Mouse (Mus musculus): Measurements from ENCODE around the gene Kctd3. TPM values are rescaled to one million over a fixed set of nuclear protein-coding genes. Genes with fewer than 3 reads are reported as not detected.
"Not testable (repeated sequence)": the region's sequence is repeated elsewhere in the genome, so short reads cannot be mapped to it uniquely, and the experiment has no call there.

Kctd3 gene
- total and polyA plus RNA-seq, 3 experiments = 26.8 to 42.3 TPM; not detected in 1

GRCm38 (mm10) chr1:189032817-189033216 is 25.2 kb upstream of the Kctd3 start:
- H3K79me2 ChIP-seq (ENCODE audit: control insufficient read depth, insufficient read depth, low read length, poor library complexity); H3K4me1 ChIP-seq (ENCODE audit: control insufficient read depth in 1 of 2, insufficient read depth in 2 of 2, low read length in 2 of 2); H3K4me3 ChIP-seq (ENCODE audit: control insufficient read depth in 1 of 2, insufficient read depth in 1 of 2, low read depth in 2 of 2, low read length in 2 of 2); H3K27me3 ChIP-seq (ENCODE audit: control insufficient read depth in 1 of 2, insufficient read depth in 2 of 2, low read length in 2 of 2); H3K9me3 ChIP-seq (replicated peaks; ENCODE audit: insufficient read depth, low read length); H3K36me3 ChIP-seq (ENCODE audit: control insufficient read depth in 1 of 2, insufficient read depth in 2 of 2, low read length in 2 of 2); H3K27ac ChIP-seq (ENCODE audit: control insufficient read depth, low read depth, low read length); H3K9ac ChIP-seq (ENCODE audit: control insufficient read depth, low read depth, low read length, poor library complexity, severe bottlenecking): not testable (repeated sequence)
- TF ChIP-seq MYC (IDR thresholded peaks at IDR 0.05; ENCODE audit: low read depth, low read length) (peak; percentile 81; the same call in 1 of the 2 replicates), MAX (IDR thresholded peaks at IDR 0.05; ENCODE audit: low read length) (peak; percentile 89), USF1 (IDR thresholded peaks at IDR 0.05; ENCODE audit: low read depth, low read length) (peak; percentile 87), USF2 (IDR thresholded peaks at IDR 0.05; ENCODE audit: borderline replicate concordance in 1 of 2, insufficient read depth in 1 of 2, low read depth in 1 of 2, low read length in 2 of 2) (peak; percentile 93 to 94), SIN3A (IDR thresholded peaks at IDR 0.05; ENCODE audit: low read length) (peak; percentile 63; the same call in 1 of the 2 replicates)
- peak; percentile 55 for DNase-seq (ENCODE audit: low read depth, low spot score)

- Histone ChIP-seq H3K4me1 (ENCODE audit: control insufficient read depth in 1 of 2, insufficient read depth in 2 of 2, low read length in 2 of 2) (no peaks in the 10 kb centered on the region), H3K9ac (ENCODE audit: control insufficient read depth, low read depth, low read length, poor library complexity, severe bottlenecking) (no peak overlapping the region), H3K27ac (ENCODE audit: control insufficient read depth, low read depth, low read length) (no peak overlapping the region), H3K79me2 (ENCODE audit: control insufficient read depth, insufficient read depth, low read length, poor library complexity) (no peaks in the 10 kb centered on the region), H3K4me3 (ENCODE audit: control insufficient read depth in 1 of 2, insufficient read depth in 1 of 2, low read depth in 2 of 2, low read length in 2 of 2) (no peak overlapping the region), H3K36me3 (ENCODE audit: control insufficient read depth in 1 of 2, insufficient read depth in 2 of 2, low read length in 2 of 2) (no peaks in the 10 kb centered on the region), H3K9me3 (replicated peaks; ENCODE audit: insufficient read depth, low read length) (no peaks in the 10 kb centered on the region), H3K27me3 (ENCODE audit: control insufficient read depth in 1 of 2, insufficient read depth in 2 of 2, low read length in 2 of 2) (no peaks in the 10 kb centered on the region; a peak in 1 of 4 replicates)
- TF ChIP-seq UBTF (IDR thresholded peaks at IDR 0.05; ENCODE audit: borderline replicate concordance, insufficient read depth, low read depth, low read length) = no peak
- TF ChIP-seq HCFC1 (IDR thresholded peaks at IDR 0.05; ENCODE audit: low read depth, low read length) = no peak
- TF ChIP-seq CTCF (IDR thresholded peaks at IDR 0.05 in 2 of 3, conservative IDR thresholded peaks at IDR 0.05 in 1 of 3; ENCODE audit: control insufficient read depth in 1 of 3, insufficient read depth in 1 of 3, low read depth in 2 of 3, low read length in 3 of 3, poor library complexity in 1 of 3, severe bottlenecking in 1 of 3) = no peak
- TF ChIP-seq ZNF384 (IDR thresholded peaks at IDR 0.05; ENCODE audit: low read depth, low read length) = no peak
- TF ChIP-seq CHD2 (IDR thresholded peaks at IDR 0.05; ENCODE audit: low read length) = no peak
- peak; percentile 44 for DNase-seq (ENCODE audit: low read depth, low spot score)
Observed at GRCm38 (mm10) chr1:189030975-189031374, 23.3 kb upstream of the Kctd3 start.

GRCm38 (mm10) chr1:189028267-189028666 is 20.6 kb upstream of the Kctd3 start:
- Histone ChIP-seq H3K4me1 (ENCODE audit: control insufficient read depth in 1 of 2, insufficient read depth in 2 of 2, low read length in 2 of 2) (no peaks in the 10 kb centered on the region), H3K79me2 (ENCODE audit: control insufficient read depth, insufficient read depth, low read length, poor library complexity) (no peaks in the 10 kb centered on the region), H3K9me3 (replicated peaks; ENCODE audit: insufficient read depth, low read length) (no peaks in the 10 kb centered on the region), H3K27ac (ENCODE audit: control insufficient read depth, low read depth, low read length) (no peak overlapping the region), H3K9ac (ENCODE audit: control insufficient read depth, low read depth, low read length, poor library complexity, severe bottlenecking) (no peak overlapping the region), H3K4me3 (ENCODE audit: control insufficient read depth in 1 of 2, insufficient read depth in 1 of 2, low read depth in 2 of 2, low read length in 2 of 2) (no peak overlapping the region), H3K27me3 (ENCODE audit: control insufficient read depth in 1 of 2, insufficient read depth in 2 of 2, low read length in 2 of 2) (no peaks in the 10 kb centered on the region), H3K36me3 (ENCODE audit: control insufficient read depth in 1 of 2, insufficient read depth in 2 of 2, low read length in 2 of 2) (no peaks in the 10 kb centered on the region)
- peak; percentile 32 for DNase-seq (ENCODE audit: low read depth, low spot score)
- no peak for TF ChIP-seq NELFE (IDR thresholded peaks at IDR 0.05; ENCODE audit: low read depth, low read length)
- peak; percentile 76 for TF ChIP-seq RAD21 (IDR thresholded peaks at IDR 0.05; ENCODE audit: low read depth, low read length)
- TF ChIP-seq CTCF (IDR thresholded peaks at IDR 0.05 in 2 of 3, conservative IDR thresholded peaks at IDR 0.05 in 1 of 3; ENCODE audit: control insufficient read depth in 1 of 3, insufficient read depth in 1 of 3, low read depth in 2 of 3, low read length in 3 of 3, poor library complexity in 1 of 3, severe bottlenecking in 1 of 3) = peak in 2 of 3 experiments; percentile 40 to 70; a peak in 5 of 6 replicates
- TF ChIP-seq SMC3 (IDR thresholded peaks at IDR 0.05; ENCODE audit: low read depth, low read length) = peak; percentile 53
- TF ChIP-seq GABPA (IDR thresholded peaks at IDR 0.05; ENCODE audit: low read depth, low read length) = no peak
- peak; percentile 51 for TF ChIP-seq ZC3H11A (IDR thresholded peaks at IDR 0.05; ENCODE audit: low read depth, low read length)

All from MEL (cell line).